8 mouse cellular contexts compared by ENCODE assay signal in the genomic region with DNA sequence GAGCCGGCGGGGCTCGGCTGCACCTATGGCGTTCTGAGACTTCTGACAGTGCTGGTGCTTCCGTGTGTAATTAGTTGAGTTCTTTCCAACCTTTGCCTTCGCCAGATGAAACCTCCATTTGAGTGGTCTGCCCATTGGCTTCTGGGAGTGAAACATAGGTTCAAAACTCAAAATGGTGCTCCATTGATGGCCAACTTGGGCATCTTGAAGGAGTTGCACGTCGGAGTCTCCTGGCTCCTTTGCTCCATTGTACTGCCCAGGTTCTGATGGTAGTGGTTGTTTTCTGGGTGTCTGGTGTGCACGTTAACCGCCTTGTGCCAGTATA. TPM values are rescaled to one million over a fixed set of nuclear protein-coding genes. Genes with fewer than 3 reads are reported as not detected.
A peak's percentile ranks its signal among the peaks of the same experiment; 100 is the strongest.
DNase-seq lines count a peak whose midpoint lies in the region; ATAC-seq lines count a peak whose summit lies in the region.

No protein-coding gene starts in this region.

- 9% methylated on average over 10 of the region's 10 CpGs for WGBS in kidney, embryonic 15.5 days
- WGBS in hindbrain, embryonic 13.5 days = 3% methylated on average over 10 of the region's 10 CpGs
- WGBS in midbrain, embryonic 13.5 days = 4% methylated on average over 10 of the region's 10 CpGs

- peak overlapping the region; percentile 93 for H3K4me2 ChIP-seq in kidney, embryonic 15.5 days
- peak overlapping the region; percentile 87 for H3K4me2 ChIP-seq in hindbrain, embryonic 13.5 days
- H3K4me2 ChIP-seq in midbrain, embryonic 13.5 days (replicated peaks) = peak overlapping the region; percentile 87

- peak overlapping the region; percentile 97 for H3K4me3 ChIP-seq in kidney, embryonic 15.5 days (replicated peaks)
- peak overlapping the region; percentile 92 for H3K4me3 ChIP-seq in brown adipose tissue, adult 24 weeks (ENCODE audit: insufficient read depth, low read depth, low read length)
- peak overlapping the region; percentile 78 for H3K4me3 ChIP-seq in hindbrain, embryonic 13.5 days
- peak overlapping the region; percentile 94 for H3K4me3 ChIP-seq in midbrain, embryonic 13.5 days (replicated peaks)

- no peak for ATAC-seq in kidney, embryonic 15.5 days (replicated peaks; ENCODE audit: low FRiP score)
- ATAC-seq in hindbrain, embryonic 13.5 days (ENCODE audit: low FRiP score) = no peak
- ATAC-seq in midbrain, embryonic 13.5 days = no peak

- H3K9me3 ChIP-seq in kidney, embryonic 15.5 days (replicated peaks) = no peaks in the 10 kb centered on the region
- no peaks in the 10 kb centered on the region for H3K9me3 ChIP-seq in hindbrain, embryonic 13.5 days
- no peaks in the 10 kb centered on the region for H3K9me3 ChIP-seq in midbrain, embryonic 13.5 days

- H3K27ac ChIP-seq in kidney, embryonic 15.5 days = no peak overlapping the region
- H3K27ac ChIP-seq in brown adipose tissue, adult 24 weeks (replicated peaks; ENCODE audit: low read depth, low read length) = no peak overlapping the region
- peak overlapping the region; percentile 98 for H3K27ac ChIP-seq in hindbrain, embryonic 13.5 days
- peak overlapping the region; percentile 99 for H3K27ac ChIP-seq in midbrain, embryonic 13.5 days

- peaks cover 31% of the 10 kb centered on the region for H3K4me1 ChIP-seq in kidney, embryonic 15.5 days
- H3K4me1 ChIP-seq in brown adipose tissue, adult 24 weeks (ENCODE audit: control insufficient read depth, insufficient read depth, insufficient read length, low read length) = peaks cover 13% of the 10 kb centered on the region
- peaks cover 56% of the 10 kb centered on the region for H3K4me1 ChIP-seq in hindbrain, embryonic 13.5 days (replicated peaks)
- H3K4me1 ChIP-seq in midbrain, embryonic 13.5 days (replicated peaks) = peaks cover 62% of the 10 kb centered on the region

- peak overlapping the region; percentile 96 for H3K9ac ChIP-seq in kidney, embryonic 15.5 days
- H3K9ac ChIP-seq in hindbrain, embryonic 13.5 days = peak overlapping the region; percentile 99
- peak overlapping the region; percentile 100 for H3K9ac ChIP-seq in midbrain, embryonic 13.5 days (replicated peaks)

- peaks cover 24% of the 10 kb centered on the region for H3K27me3 ChIP-seq in kidney, embryonic 15.5 days
- H3K27me3 ChIP-seq in hindbrain, embryonic 13.5 days = peaks cover 4% of the 10 kb centered on the region; the same call in 1 of the 2 replicates
- H3K27me3 ChIP-seq in midbrain, embryonic 13.5 days = peaks cover 9% of the 10 kb centered on the region; the same call in 1 of the 2 replicates

- no peak for DNase-seq in kidney, adult 9 months
- no peak for DNase-seq in MN1 (ENCODE audit: low spot score)
- no peak for DNase-seq in left cerebral cortex, adult 18-20 months (ENCODE audit: low spot score in 2 of 2)
- DNase-seq in kidney, adult 8-10 months = no peak

- no peaks in the 10 kb centered on the region for H3K36me3 ChIP-seq in kidney, embryonic 15.5 days
- H3K36me3 ChIP-seq in hindbrain, embryonic 13.5 days = no peaks in the 10 kb centered on the region
- H3K36me3 ChIP-seq in midbrain, embryonic 13.5 days = no peaks in the 10 kb centered on the region

RNA-seq across cellular contexts. Expression of gene Tnrc6c, which starts 1.9 kb away (rescaled TPM):
- polyA plus RNA-seq in kidney, embryonic 15.5 days (2015; fragmentation: Nextera tagmentation; extraction: Ambion mirVana) = 10.0 and 10.5 TPM in 2 replicates
- 3.6 and 4.2 TPM in 2 replicates for polyA plus RNA-seq in brown adipose tissue, adult 24 weeks (2012; ENCODE audit: insufficient read depth, insufficient read length, missing spikeins)
- polyA plus RNA-seq in hindbrain, embryonic 13.5 days (2015; fragmentation: Nextera tagmentation; extraction: Ambion mirVana) = 24.9 and 27.3 TPM in 2 replicates
- 30.3 and 31.7 TPM in 2 replicates for polyA plus RNA-seq in midbrain, embryonic 13.5 days (2015; fragmentation: Nextera tagmentation; extraction: Ambion mirVana)
- 10 to 100 TPM; 53.3 to 54.9 TPM for total RNA-seq in left cerebral cortex, adult 18-20 months (2021)

Comparison
In these comparisons a context has a peak if more than half of its experiments do, and no peak if none do; other contexts are left out.
1. H3K27ac ChIP-seq: peak in hindbrain, embryonic 13.5 days (single experiment) and midbrain, embryonic 13.5 days (single experiment); none in kidney, embryonic 15.5 days (single experiment) and brown adipose tissue, adult 24 weeks (single experiment).
2. Peak in every context shown above with its lines, with median percentiles within 50 percentile points of each other: H3K4me2 ChIP-seq, H3K4me3 ChIP-seq and H3K9ac ChIP-seq.